Mouse (Mus musculus) gastrocnemius, adult 2 months (tissue): Measurements from ENCODE around the gene Gm9507. TPM values are rescaled to one million over a fixed set of nuclear protein-coding genes. Genes with fewer than 3 reads are reported as not detected.
"Not testable (repeated sequence)": the region's sequence is repeated elsewhere in the genome, so short reads cannot be mapped to it uniquely, and the experiment has no call there.

Experiments
- DNase-seq: peaks from one replicate; pipeline ENCODE4 v3.0.0; 2022
- H3K27ac ChIP-seq: fragments of 200-600 bp; 2 replicates; pipeline ENCODE4 v1.8.1; 2022; ENCODE audit warnings: mild to moderate bottlenecking
- H3K4me3 ChIP-seq: fragments of 200-600 bp; 2 replicates; pipeline ENCODE4 v1.8.1; 2022; ENCODE audit warnings: mild to moderate bottlenecking, moderate library complexity
- CTCF ChIP-seq: fragments of 200-600 bp; IDR thresholded peaks from 2 replicates; pipeline ENCODE4 v1.8.1; 2022; ENCODE audit warnings: antibody characterized with exemption, mild to moderate bottlenecking, moderate library complexity
- intact Hi-C: fragments of 180-260 bp; cut with DNase I; formaldehyde crosslinking; loops from one replicate; pipeline ENCODE4 v1.15.1; 2025
- total RNA-seq, 2 experiments: library from RNA; stranded (reverse); gene quantifications; 2 replicates each; pipeline ENCODE4 v1.2.3; 2021

Gm9507 gene
- total RNA-seq, 2 experiments from 2014 or later, result not detected

- no peak for DNase-seq
- intact Hi-C loops, result no loop called here
- Histone ChIP-seq H3K4me3 (no peak overlapping the region), H3K27ac (no peak overlapping the region)
- no peak for TF ChIP-seq CTCF
These were observed 14.0 kb downstream of the Gm9507 start for GRCm38 (mm10) chr10:77797677-77798076.

- Histone ChIP-seq H3K4me3 (no peak within 1 kb of the TSS), H3K27ac (no peak within 1 kb of the TSS)
- no peak for TF ChIP-seq CTCF
- DNase-seq, result no peak
- intact Hi-C loops, result no loop called here
These were observed 16.7 kb downstream of the Gm9507 start, which contains the start of gene Gm9639 for GRCm38 (mm10) chr10:77794976-77795375. TSS of gene Gm9639 (minus strand) at chr10:77795076.

GRCm38 (mm10) chr10:77788621-77789020 is 23.0 kb downstream of the Gm9507 start:
- intact Hi-C loops, result no loop called here
- H3K4me3 ChIP-seq, result no peak overlapping the region
- DNase-seq, result no peak
- no peak for TF ChIP-seq CTCF
- H3K27ac ChIP-seq, result no peak overlapping the region

- DNase-seq, intact Hi-C loops, H3K27ac ChIP-seq: not testable (repeated sequence)
These were observed 23.8 kb downstream of the Gm9507 start, which contains the start of gene Gm7137 for GRCm38 (mm10) chr10:77787876-77788275. TSS of gene Gm7137 (minus strand) at chr10:77788200.

GRCm38 (mm10) chr10:77783396-77783795 is 28.2 kb downstream of the Gm9507 start:
- H3K4me3 ChIP-seq, intact Hi-C loops, DNase-seq, H3K27ac ChIP-seq: not testable (repeated sequence)

More at GRCm38 (mm10) chr10:77787876-77788275, 23.8 kb downstream of the Gm9507 start, which contains the start of gene Gm7137:
- not testable (repeated sequence) for H3K4me3 ChIP-seq

GRCm38 (mm10) chr10:77782442-77782841 is 29.2 kb downstream of the Gm9507 start, which contains the start of gene Gm3250:
TSS of gene Gm3250 (minus strand) at chr10:77782542.
- intact Hi-C loops, H3K27ac ChIP-seq, H3K4me3 ChIP-seq, DNase-seq: not testable (repeated sequence)

GRCm38 (mm10) chr10:77776844-77777243 is 34.8 kb downstream of the Gm9507 start, which contains the start of gene Gm7138:
TSS of gene Gm7138 (minus strand) at chr10:77776944.
- intact Hi-C loops, H3K27ac ChIP-seq, DNase-seq, H3K4me3 ChIP-seq: not testable (repeated sequence)

GRCm38 (mm10) chr10:77772142-77772541 is 39.5 kb downstream of the Gm9507 start:
- H3K27ac ChIP-seq, intact Hi-C loops, H3K4me3 ChIP-seq, DNase-seq: not testable (repeated sequence)

GRCm38 (mm10) chr10:77771225-77771624 is 40.4 kb downstream of the Gm9507 start, which contains the start of gene Gm3238:
TSS of gene Gm3238 (minus strand) at chr10:77771325.
- H3K27ac ChIP-seq, DNase-seq, intact Hi-C loops, H3K4me3 ChIP-seq: not testable (repeated sequence)

GRCm38 (mm10) chr10:77769727-77770126 is 41.9 kb downstream of the Gm9507 start:
- Histone ChIP-seq H3K4me3 (no peak overlapping the region), H3K27ac (no peak overlapping the region)
- DNase-seq, result no peak
- intact Hi-C loops, result no loop called here
- no peak for TF ChIP-seq CTCF

Other genes starting within 250 kb of the Gm9507 start
- gene Pttg1ip, start 230.1 kb downstream of the Gm9507 start, total RNA-seq, result 10 to 100 TPM; 30.5 to 36.5 TPM
- 10 to 100 TPM; 43.5 to 44.5 TPM for gene Sumo3, start 205.7 kb downstream of the Gm9507 start, total RNA-seq
- gene Gm49325, start 205.6 kb downstream of the Gm9507 start, total RNA-seq, result 1 to 10 TPM; 8.4 to 8.6 TPM
- 10 to 100 TPM; 95.4 to 100.0 TPM for gene Ube2g2, start 189.6 kb downstream of the Gm9507 start, total RNA-seq
- not detected for gene Tspear, start 125.3 kb downstream of the Gm9507 start, total RNA-seq
- not detected for gene Gm19402, start 121.1 kb downstream of the Gm9507 start, total RNA-seq
- gene Gm9508, start 114.6 kb downstream of the Gm9507 start, total RNA-seq, result not detected
- gene Gm10272, start 105.2 kb downstream of the Gm9507 start, total RNA-seq, result not detected
- gene Gm10024, start 100.4 kb downstream of the Gm9507 start, total RNA-seq, result not detected
- not detected for gene Gm10142, start 96.0 kb downstream of the Gm9507 start, total RNA-seq
- gene Krtap12-1, start 91.2 kb downstream of the Gm9507 start, total RNA-seq, result not detected
- gene Gm10100, start 85.4 kb downstream of the Gm9507 start, total RNA-seq, result not detected
- gene Gm18596, start 69.2 kb downstream of the Gm9507 start, total RNA-seq, result not detected
- gene Gm9736, start 60.5 kb downstream of the Gm9507 start, total RNA-seq, result not detected
- gene Gm3233, start 52.2 kb downstream of the Gm9507 start, total RNA-seq, result not detected
- gene Gm3238, start 40.5 kb downstream of the Gm9507 start, total RNA-seq, result not detected
- gene Gm7138, start 34.9 kb downstream of the Gm9507 start, total RNA-seq, result not detected
- not detected for gene Gm3250, start 29.3 kb downstream of the Gm9507 start, total RNA-seq
- not detected for gene Gm7137, start 23.6 kb downstream of the Gm9507 start, total RNA-seq
- gene Gm9639, start 16.8 kb downstream of the Gm9507 start, total RNA-seq, result not detected
- not detected for gene Gm19668, start 12.7 kb downstream of the Gm9507 start, total RNA-seq
- gene Gm2696, start 2.8 kb upstream of the Gm9507 start, total RNA-seq, result not detected
- not detected for gene Krtap10-4, start 15.3 kb upstream of the Gm9507 start, total RNA-seq
- not detected for gene Krtap10-10, start 24.1 kb upstream of the Gm9507 start, total RNA-seq
- not detected for gene Gm36176, start 35.0 kb upstream of the Gm9507 start, total RNA-seq
- not detected for gene Gm10318, start 41.0 kb upstream of the Gm9507 start, total RNA-seq
- gene Gm3285, start 50.1 kb upstream of the Gm9507 start, total RNA-seq, result not detected
- under 1 TPM; 0.13 to 0.14 TPM for gene Lrrc3, start 90.7 kb upstream of the Gm9507 start, total RNA-seq
- under 1 TPM in 1 of 2 experiments, not detected in 1; 0.33 TPM for gene Trpm2, start 158.7 kb upstream of the Gm9507 start, total RNA-seq
- gene 1810043G02Rik, start 166.7 kb upstream of the Gm9507 start, total RNA-seq, result 1 to 10 TPM; 3.8 to 4.3 TPM
- gene Pfkl, start 198.2 kb upstream of the Gm9507 start, total RNA-seq, result 1 to 10 TPM; 6.0 to 6.5 TPM
- not detected for gene Dnmt3l, start 230.1 kb upstream of the Gm9507 start, total RNA-seq
- not detected for gene Aire, start 231.8 kb upstream of the Gm9507 start, total RNA-seq